Mouse (Mus musculus) heart, postnatal 4 days (tissue): ENCODE measurements around the gene Mbd5. TPM values are rescaled to one million over a fixed set of nuclear protein-coding genes. Genes with fewer than 3 reads are reported as not detected.

Experiments used
- DNase-seq: peaks from one replicate; pipeline ENCODE4 v3.0.0; 2021
- total RNA-seq, 2 experiments: library from RNA; stranded (reverse); gene quantifications; 2 replicates each; pipeline ENCODE4 v1.2.3; 2021

The Mbd5 gene
- total RNA-seq, 2 experiments from 2014 or later, result 37.8 to 41.4 TPM

GRCm38 (mm10) chr2:49349813-49350212 lies 400.5 kb downstream of the Mbd5 start:
- peak; percentile 83 for DNase-seq

- DNase-seq, result no peak
Measured at GRCm38 (mm10) chr2:49350852-49351251, 401.5 kb downstream of the Mbd5 start.

- no peak for DNase-seq
Measured at GRCm38 (mm10) chr2:49354066-49354465, 404.8 kb downstream of the Mbd5 start.

GRCm38 (mm10) chr2:49355867-49356266 lies 406.6 kb downstream of the Mbd5 start:
- DNase-seq, result no peak

GRCm38 (mm10) chr2:49358128-49358814 lies 409.0 kb downstream of the Mbd5 start:
- no peak for DNase-seq

GRCm38 (mm10) chr2:49358839-49359520 lies 409.7 kb downstream of the Mbd5 start:
- DNase-seq, result peak; percentile 64

GRCm38 (mm10) chr2:49359706-49360105 lies 410.4 kb downstream of the Mbd5 start:
- DNase-seq, result no peak

GRCm38 (mm10) chr2:49364546-49364945 lies 415.2 kb downstream of the Mbd5 start:
- no peak for DNase-seq

- no peak for DNase-seq
Measured at GRCm38 (mm10) chr2:49366878-49367545, 417.7 kb downstream of the Mbd5 start.

- peak; percentile 16 for DNase-seq
Measured at GRCm38 (mm10) chr2:49367546-49367917, 418.2 kb downstream of the Mbd5 start.

GRCm38 (mm10) chr2:49371632-49372031 lies 422.3 kb downstream of the Mbd5 start:
- DNase-seq, result no peak

- no peak for DNase-seq
Measured at GRCm38 (mm10) chr2:49372586-49372985, 423.3 kb downstream of the Mbd5 start.

Other genes with a start within 250 kb of the Mbd5 start
- gene Acvr2a, start 135.4 kb upstream of the Mbd5 start, total RNA-seq, result 10 to 100 TPM; 18.9 to 19.7 TPM
- 10 to 100 TPM; 49.9 to 51.6 TPM for gene Orc4, start 769 bp downstream of the Mbd5 start, total RNA-seq